Mouse (Mus musculus) ES-E14 (cell line): ENCODE measurements around the gene Higd1a.

Experiments used
- HCFC1 ChIP-seq: IDR thresholded peaks from 2 replicates; pipeline ENCODE4 v1.6.1; 2012; ENCODE audit warnings: low read length, inconsistent platforms, borderline replicate concordance; ENCODE audit not compliant: insufficient read depth
- MAFK ChIP-seq: IDR thresholded peaks from 2 replicates; pipeline ENCODE4 v1.6.1; 2014; ENCODE audit warnings: mild to moderate bottlenecking, low read depth, low read length, inconsistent platforms; ENCODE audit not compliant: insufficient read depth
- ZC3H11A ChIP-seq: IDR thresholded peaks from 2 replicates; pipeline ENCODE4 v1.6.1; 2012; ENCODE audit warnings: low read depth, mild to moderate bottlenecking, inconsistent platforms, low read length, borderline replicate concordance
- ZNF384 ChIP-seq: IDR thresholded peaks from 2 replicates; pipeline ENCODE4 v1.6.1; 2012; ENCODE audit warnings: low read depth, low read length, inconsistent platforms

DNA sequence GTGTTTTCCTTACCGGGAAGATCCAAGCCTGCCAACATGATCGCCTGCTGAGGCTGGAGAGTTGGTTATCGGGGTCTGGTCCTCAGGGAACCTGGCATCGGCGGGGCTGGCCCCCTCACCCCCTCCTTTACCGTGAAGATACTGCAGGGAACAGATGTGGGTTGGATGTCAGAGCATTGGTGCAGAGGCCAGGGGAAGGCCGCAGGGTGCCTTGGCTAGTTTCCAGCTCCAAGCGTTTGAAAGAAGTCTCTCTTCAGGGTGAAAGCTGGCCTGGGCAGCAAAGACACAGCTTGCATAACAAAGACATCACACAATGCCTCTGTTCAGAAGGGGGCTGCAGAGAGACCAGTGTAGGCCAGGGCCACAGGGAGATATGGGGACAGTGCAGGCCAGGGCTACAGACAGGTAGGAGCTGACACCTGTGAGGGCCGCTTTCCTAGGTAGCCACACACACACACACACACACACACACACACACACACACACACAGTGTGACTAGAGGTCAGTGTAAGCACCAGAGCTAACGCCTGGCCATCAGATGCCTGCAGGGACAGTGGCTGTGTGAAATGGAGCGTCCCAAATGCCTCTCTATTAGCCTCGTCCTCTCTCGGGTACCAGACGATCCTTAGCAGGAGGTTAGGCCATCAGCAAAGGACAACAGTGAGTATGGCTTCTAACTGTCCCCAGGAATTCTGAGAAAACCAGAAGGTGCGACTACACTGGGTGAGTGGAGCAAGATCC lies 47.9 kb downstream of the Higd1a start:
- TF ChIP-seq MAFK = no peak
- no peak for TF ChIP-seq HCFC1
- TF ChIP-seq ZNF384 = no peak
- TF ChIP-seq ZC3H11A = no peak
